Mouse (Mus musculus): Measurements from ENCODE around the gene Eif3c. TPM values are rescaled to one million over a fixed set of nuclear protein-coding genes. Genes with fewer than 3 reads are reported as not detected.

The Eif3c gene
- polyA plus RNA-seq, 1 experiment: 118 TPM

GRCm38 (mm10) chr7:126511287-126511686, 54.9 kb downstream of the Eif3c start:
- TF ChIP-seq GATA1 (IDR thresholded peaks at IDR 0.05; ENCODE audit: low read length): no peak

DNA sequence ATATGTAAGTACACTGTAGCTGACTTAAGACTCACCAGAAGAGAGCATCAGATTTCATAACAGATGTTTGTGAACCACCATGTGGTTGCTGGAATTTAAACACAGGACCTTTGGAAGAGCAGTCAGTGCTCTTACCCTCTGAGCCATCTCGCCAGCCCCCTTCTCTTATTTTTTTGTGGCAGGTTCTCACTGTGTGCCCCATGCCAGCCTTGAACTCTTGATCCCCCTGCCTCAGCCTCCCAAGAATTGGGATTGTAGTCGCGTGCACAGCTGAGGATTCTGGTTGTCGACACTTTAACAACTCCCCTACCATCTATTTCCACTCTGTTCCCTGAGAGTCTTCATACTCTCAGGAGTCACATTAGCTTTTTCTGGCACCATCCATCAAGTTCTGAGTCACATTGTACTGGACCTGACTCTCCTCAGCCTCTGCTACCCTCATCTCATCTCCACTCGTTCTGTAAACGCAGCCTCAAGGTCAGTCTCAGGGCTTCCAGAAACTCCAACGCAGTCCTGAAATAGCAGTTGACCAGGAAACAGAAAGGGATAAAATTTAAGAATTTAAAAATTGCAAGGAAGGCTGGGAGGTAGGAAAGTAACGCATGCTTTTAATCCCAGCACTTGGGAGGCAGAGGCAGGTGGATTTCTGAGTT, 59.0 kb downstream of the Eif3c start:
- no peak for TF ChIP-seq GATA1 (IDR thresholded peaks at IDR 0.05; ENCODE audit: low read length)

GRCm38 (mm10) chr7:126504913-126505312, 61.3 kb downstream of the Eif3c start:
- no peak for TF ChIP-seq GATA1 (IDR thresholded peaks at IDR 0.05; ENCODE audit: low read length)

- no peak for TF ChIP-seq GATA1 (IDR thresholded peaks at IDR 0.05; ENCODE audit: low read length)
These were observed 62.8 kb downstream of the Eif3c start, which contains the start of gene Atxn2l for GRCm38 (mm10) chr7:126503273-126503878. TSS of gene Atxn2l (minus strand) at chr7:126503437.

DNA sequence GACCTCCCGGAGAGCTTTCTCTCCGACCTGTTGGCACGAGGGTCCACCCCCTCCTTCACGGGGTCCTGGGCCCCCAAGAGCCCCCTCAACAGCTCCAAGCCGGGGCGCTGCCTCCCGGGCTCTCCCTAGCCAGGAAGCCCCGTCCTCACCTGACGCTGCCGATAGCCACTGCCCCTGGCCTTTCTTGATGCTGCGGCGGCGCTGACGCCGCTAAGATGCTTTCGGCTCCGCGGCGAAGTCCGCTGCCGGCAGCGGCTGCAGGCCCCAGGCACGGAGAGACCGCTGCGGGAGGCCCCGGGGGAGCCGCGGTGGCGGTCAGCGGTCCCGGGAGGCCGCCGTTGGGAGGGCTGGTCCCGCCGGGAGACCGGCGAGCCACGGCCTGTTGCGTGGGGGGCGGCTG, 63.5 kb downstream of the Eif3c start:
- no peak for TF ChIP-seq GATA1 (IDR thresholded peaks at IDR 0.05; ENCODE audit: low read length)

GRCm38 (mm10) chr7:126502023-126502741, 64.0 kb downstream of the Eif3c start:
- no peak for TF ChIP-seq GATA1 (IDR thresholded peaks at IDR 0.05; ENCODE audit: low read length)

DNA sequence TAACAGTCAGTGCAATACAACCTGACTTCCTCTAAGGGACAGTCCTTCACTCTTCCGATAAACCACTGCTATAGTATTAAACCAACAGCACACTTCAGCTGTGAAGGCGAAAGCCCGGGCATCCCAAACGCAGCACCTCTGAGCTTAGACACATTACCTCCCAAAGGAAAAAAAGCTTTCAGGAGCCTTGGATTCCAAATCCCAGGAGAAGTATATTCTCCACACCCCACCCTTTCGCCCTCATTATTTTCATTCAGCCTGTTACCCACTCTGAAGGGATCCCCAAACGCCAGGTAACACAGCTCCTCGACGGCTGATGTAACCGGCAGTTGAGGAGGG, 64.6 kb downstream of the Eif3c start:
- TF ChIP-seq GATA1 (IDR thresholded peaks at IDR 0.05; ENCODE audit: low read length): no peak

DNA sequence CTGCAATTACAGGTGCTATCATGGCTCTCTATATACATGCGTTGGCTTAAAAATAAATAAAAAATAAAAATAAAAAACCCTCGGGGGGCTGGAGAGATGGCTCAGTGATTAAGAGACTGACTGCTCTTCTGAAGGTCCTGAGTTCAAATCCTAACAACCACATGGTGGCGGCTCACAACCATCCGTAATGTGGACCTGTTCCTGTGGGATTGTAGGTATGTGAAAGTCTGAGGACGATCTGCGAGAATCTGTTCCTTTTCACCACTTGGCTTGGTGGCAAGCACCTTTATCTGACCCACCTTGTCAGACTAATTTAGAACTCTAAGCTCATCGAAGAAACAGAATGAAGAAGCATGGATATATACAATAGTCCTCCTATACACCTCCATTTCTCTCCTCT, 66.8 kb downstream of the Eif3c start:
- no peak for TF ChIP-seq GATA1 (IDR thresholded peaks at IDR 0.05; ENCODE audit: low read length)

- TF ChIP-seq GATA1 (IDR thresholded peaks at IDR 0.05; ENCODE audit: low read length): no peak
These were observed 68.2 kb downstream of the Eif3c start for GRCm38 (mm10) chr7:126497966-126498365.

GRCm38 (mm10) chr7:126496475-126496874, 69.7 kb downstream of the Eif3c start:
- TF ChIP-seq GATA1 (IDR thresholded peaks at IDR 0.05; ENCODE audit: low read length): no peak

Other genes with a start within 250 kb of the Eif3c start
- 39.8 and 40.7 TPM in 2 replicates for gene Lat, start 196.8 kb downstream of the Eif3c start, polyA plus RNA-seq (2012)
- gene Spns1, start 189.0 kb downstream of the Eif3c start, polyA plus RNA-seq (2012): 73.9 and 89.7 TPM in 2 replicates
- gene Nfatc2ip, start 169.7 kb downstream of the Eif3c start, polyA plus RNA-seq (2012): 5.3 and 5.9 TPM in 2 replicates
- gene Cd19, start 151.5 kb downstream of the Eif3c start, polyA plus RNA-seq (2012): not detected in 2 replicates
- gene Rabep2, start 137.7 kb downstream of the Eif3c start, polyA plus RNA-seq (2012): 30.3 and 38.5 TPM in 2 replicates
- not detected in 2 replicates for gene Atp2a1, start 103.3 kb downstream of the Eif3c start, polyA plus RNA-seq (2012)
- 76.8 and 80.0 TPM in 2 replicates for gene Sh2b1, start 91.0 kb downstream of the Eif3c start, polyA plus RNA-seq (2012)
- 56.0 and 136 TPM in 2 replicates for gene Tufm, start 79.0 kb downstream of the Eif3c start, polyA plus RNA-seq (2012)
- 756 and 802 TPM in 2 replicates for gene Atxn2l, start 63.0 kb downstream of the Eif3c start, polyA plus RNA-seq (2012)
- gene Apobr, start 18.5 kb upstream of the Eif3c start, polyA plus RNA-seq (2012): 0.21 and 0.26 TPM in 2 replicates
- gene Cln3, start 19.4 kb upstream of the Eif3c start, polyA plus RNA-seq (2012): 5.7 and 6.6 TPM in 2 replicates
- gene Il27, start 28.5 kb upstream of the Eif3c start, polyA plus RNA-seq (2012): not detected in 2 replicates
- 5.6 and 7.9 TPM in 2 replicates for gene Nupr1, start 64.5 kb upstream of the Eif3c start, polyA plus RNA-seq (2012)
- 68.8 and 176 TPM in 2 replicates for gene Sgf29, start 82.9 kb upstream of the Eif3c start, polyA plus RNA-seq (2012)
- gene Sult1a1, start 110.0 kb upstream of the Eif3c start, polyA plus RNA-seq (2012): not detected in 2 replicates
- gene Bola2, start 129.0 kb upstream of the Eif3c start, polyA plus RNA-seq (2012): 143 and 256 TPM in 2 replicates
- 3.4 and 8.5 TPM in 2 replicates for gene Slx1b, start 129.4 kb upstream of the Eif3c start, polyA plus RNA-seq (2012)
- 13.7 TPM in 2 replicates for gene Coro1a, start 141.4 kb upstream of the Eif3c start, polyA plus RNA-seq (2012)
- gene Mapk3, start 193.2 kb upstream of the Eif3c start, polyA plus RNA-seq (2012): 35.7 and 44.2 TPM in 2 replicates
- 3.3 and 3.7 TPM in 2 replicates for gene Gdpd3, start 199.9 kb upstream of the Eif3c start, polyA plus RNA-seq (2012)
- 29.3 and 38.2 TPM in 2 replicates for gene Ypel3, start 210.5 kb upstream of the Eif3c start, polyA plus RNA-seq (2012)
- 0.23 and 0.55 TPM in 2 replicates for gene Tbx6, start 215.1 kb upstream of the Eif3c start, polyA plus RNA-seq (2012)
- 185 and 249 TPM in 2 replicates for gene Ppp4c, start 226.1 kb upstream of the Eif3c start, polyA plus RNA-seq (2012)
- gene Fam57b, start 231.3 kb upstream of the Eif3c start, polyA plus RNA-seq (2012): 0.35 and 0.56 TPM in 2 replicates

All from G1E-ER4 (cell line).